Mouse (Mus musculus) kidney, embryonic 16.5 days (tissue): ENCODE results near the gene Cdyl2. TPM values are rescaled to one million over a fixed set of nuclear protein-coding genes. Genes with fewer than 3 reads are reported as not detected.

Experiments
- ATAC-seq: fragments of 200-750 bp; cut with Nextera tagmentation; 2 replicates; pipeline ENCODE4 v1.8.0; 2017; ENCODE audit warnings: moderate TSS enrichment; ENCODE audit not compliant: low FRiP score, low TSS enrichment
- H3K27ac ChIP-seq: fragments of 300-500 bp; sonication (generic); 2 replicates; pipeline ENCODE4 v1.5.1; 2014; ENCODE audit warnings: low read length
- H3K27me3 ChIP-seq: fragments of 300-500 bp; sonication (generic); 2 replicates; pipeline ENCODE4 v1.6.1; 2014; ENCODE audit warnings: low read length, control low read depth, mixed read lengths; ENCODE audit not compliant: insufficient read depth
- H3K36me3 ChIP-seq: fragments of 300-500 bp; sonication (generic); 2 replicates; pipeline ENCODE4 v1.6.1; 2014; ENCODE audit warnings: low read length, control low read depth, mixed read lengths; ENCODE audit not compliant: insufficient read depth
- H3K4me1 ChIP-seq: fragments of 300-500 bp; sonication (generic); 2 replicates; pipeline ENCODE4 v1.6.1; 2014; ENCODE audit warnings: low read length, control low read depth, mixed read lengths; ENCODE audit not compliant: insufficient read depth
- H3K4me2 ChIP-seq: fragments of 300-500 bp; sonication (generic); replicated peaks from 2 replicates; pipeline ENCODE4 v1.6.1; 2014; ENCODE audit warnings: low read depth, low read length
- H3K4me3 ChIP-seq: fragments of 300-500 bp; sonication (generic); 2 replicates; pipeline ENCODE4 v1.5.1; 2014; ENCODE audit warnings: mild to moderate bottlenecking, low read length
- H3K9ac ChIP-seq: fragments of 300-500 bp; sonication (generic); replicated peaks from 2 replicates; pipeline ENCODE4 v1.6.1; 2014; ENCODE audit warnings: low read length
- H3K9me3 ChIP-seq: fragments of 300-500 bp; sonication (generic); 2 replicates; pipeline ENCODE4 v1.6.1; 2016; ENCODE audit warnings: low read length, control low read depth
- WGBS: fragments of 180-500 bp; shearing (Covaris S2); extraction: QIAGEN DNeasy Blood & Tissue Kit; methylation state at CpG from one replicate; pipeline ENCODE4 v1.1.7; 2014; 5-methylcytosine and 5-hydroxymethylcytosine counted together
- polyA plus RNA-seq: library from polyadenylated mRNA; unstranded; fragments of >200 nt; fragmentation: Nextera tagmentation; extraction: Ambion mirVana; gene quantifications from 2 replicates; pipeline ENCODE4 v1.2.1, GENCODE M21; 2015

Gene Cdyl2
- polyA plus RNA-seq, 1 experiment from 2014 or later = 9.9 TPM

DNA sequence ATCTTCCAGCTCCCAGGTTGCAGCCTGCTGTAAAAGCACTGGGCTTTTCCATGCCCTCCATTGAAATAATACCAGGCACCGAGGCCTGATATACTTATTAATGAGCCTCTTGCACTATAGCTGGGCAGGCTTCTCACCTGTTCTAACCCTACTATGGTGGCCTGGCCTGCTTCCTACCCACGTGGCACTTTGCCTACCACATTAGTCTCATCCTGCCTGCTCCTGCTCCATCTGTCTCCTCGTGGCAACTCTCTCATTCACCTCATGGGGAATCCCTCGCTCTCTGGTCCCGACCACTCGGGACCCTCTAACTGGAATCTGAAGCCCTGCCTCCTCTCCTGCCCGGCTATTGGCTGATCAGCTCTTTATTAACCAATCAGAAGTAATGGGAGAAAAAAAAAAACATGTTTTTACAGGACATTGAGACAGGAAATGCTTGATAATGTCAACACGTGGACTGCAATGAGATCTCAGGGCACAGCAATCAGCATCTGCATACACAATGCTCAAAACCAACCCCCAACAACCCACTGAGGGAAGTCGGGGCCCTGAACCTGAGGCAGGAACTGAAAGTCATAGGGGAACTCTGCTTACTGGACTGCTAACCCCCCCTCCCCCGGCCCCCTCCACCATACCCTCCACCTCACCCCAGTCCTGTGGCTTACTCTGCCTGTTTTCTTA is 99.2 kb downstream of the Cdyl2 start:
- Histone ChIP-seq H3K9me3 (no peaks in the 10 kb centered on the region), H3K27ac (no peak overlapping the region), H3K27me3 (no peaks in the 10 kb centered on the region), H3K9ac (no peak overlapping the region), H3K4me1 (no peaks in the 10 kb centered on the region; the same call in 1 of the 2 replicates), H3K4me2 (no peak overlapping the region), H3K36me3 (no peaks in the 10 kb centered on the region), H3K4me3 (no peak overlapping the region)
- 68% methylated on average over 10 of the region's 10 CpGs for WGBS
- no peak for ATAC-seq

DNA sequence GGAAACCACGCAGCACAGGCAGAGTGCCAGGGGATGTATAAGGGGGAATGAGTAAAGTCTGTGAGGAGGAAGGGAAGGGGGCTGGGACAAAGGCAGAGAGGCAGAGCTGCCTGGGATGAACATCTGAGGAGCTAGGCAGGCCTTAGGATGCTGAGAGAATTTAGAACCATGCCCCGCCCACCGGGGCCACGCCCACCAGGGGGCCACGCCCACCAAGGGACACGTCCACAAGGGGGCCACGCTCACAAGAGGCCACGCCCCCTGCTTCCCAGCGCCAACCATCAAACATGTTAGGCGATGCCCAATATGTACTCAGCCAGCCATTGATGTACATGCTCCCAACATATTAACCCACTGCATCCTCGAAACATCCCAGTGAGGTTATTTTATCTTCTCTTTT is 102.7 kb downstream of the Cdyl2 start:
- H3K9me3 ChIP-seq = no peaks in the 10 kb centered on the region
- 35% methylated on average over 11 of the region's 11 CpGs for WGBS
- no peak for ATAC-seq

DNA sequence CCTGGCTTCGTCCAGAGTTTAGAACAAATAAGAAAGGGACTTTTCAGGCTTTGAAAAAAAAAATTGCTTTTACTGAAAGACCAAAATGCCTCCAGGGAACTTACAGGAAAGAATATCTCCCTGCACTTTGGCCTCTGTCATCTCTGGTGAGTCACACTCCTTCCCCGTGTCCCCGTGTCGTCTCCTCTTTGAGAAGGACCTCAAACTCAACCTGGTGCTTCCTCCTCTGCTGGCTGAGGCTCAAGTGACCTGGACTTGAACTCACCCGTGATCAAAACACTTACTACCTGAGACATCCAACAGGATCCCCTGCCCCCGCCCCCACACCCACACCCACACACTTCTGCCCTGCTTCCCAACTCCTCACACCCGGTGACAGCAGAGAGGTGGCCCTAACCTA is 103.8 kb downstream of the Cdyl2 start:
- Histone ChIP-seq H3K27me3 (no peaks in the 10 kb centered on the region), H3K27ac (no peak overlapping the region), H3K36me3 (0 out of 2 replicates have a peak, but pooled peaks cover 2% of the 10 kb centered on the region), H3K9me3 (no peaks in the 10 kb centered on the region), H3K9ac (no peak overlapping the region), H3K4me2 (no peak overlapping the region), H3K4me1 (no peaks in the 10 kb centered on the region; the same call in 1 of the 2 replicates), H3K4me3 (no peak overlapping the region)
- 52% methylated on average over 7 of the region's 7 CpGs for WGBS
- no peak for ATAC-seq

More for the DNA sequence above, 102.7 kb downstream of the Cdyl2 start:
- H3K27me3 ChIP-seq = no peaks in the 10 kb centered on the region
- no peak overlapping the region for H3K9ac ChIP-seq
- H3K27ac ChIP-seq = no peak overlapping the region
- no peak overlapping the region for H3K4me3 ChIP-seq
- no peaks in the 10 kb centered on the region for H3K36me3 ChIP-seq
- no peak overlapping the region for H3K4me2 ChIP-seq
- no peaks in the 10 kb centered on the region; the same call in 1 of the 2 replicates for H3K4me1 ChIP-seq

DNA sequence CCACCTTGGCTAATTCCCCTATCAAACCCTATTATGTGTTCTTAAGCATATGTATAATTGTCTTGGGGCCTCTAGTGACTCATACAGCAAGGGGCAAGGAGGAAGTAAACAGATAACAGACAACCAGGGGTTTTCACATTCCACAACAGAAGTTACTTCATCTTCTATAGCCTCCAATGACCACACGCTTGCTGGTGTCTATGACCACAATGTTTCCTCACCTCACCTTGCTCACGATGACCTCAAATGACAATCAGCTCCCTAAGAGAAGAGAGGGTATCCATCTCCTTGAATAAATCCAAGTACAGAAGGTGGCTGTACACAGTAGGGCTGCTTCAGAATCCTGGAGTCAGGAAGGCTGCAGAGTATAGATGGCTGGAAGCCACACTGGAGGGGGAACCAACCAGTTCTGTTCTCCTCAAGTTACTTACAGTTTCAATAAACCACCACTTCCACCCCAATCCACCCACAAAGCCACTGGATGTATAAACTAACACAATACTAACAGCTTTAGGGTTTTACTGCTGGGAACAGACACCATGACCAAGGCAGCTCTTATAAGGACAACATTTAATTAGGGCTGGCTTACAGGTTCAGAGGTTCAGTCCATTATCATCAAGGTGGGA is 104.8 kb downstream of the Cdyl2 start:
- WGBS = 94% methylated on average over 2 of the region's 2 CpGs
- Histone ChIP-seq H3K4me2 (no peak overlapping the region), H3K9me3 (no peaks in the 10 kb centered on the region), H3K4me3 (no peak overlapping the region), H3K36me3 (0 out of 2 replicates have a peak, but pooled peaks cover 7% of the 10 kb centered on the region), H3K27me3 (no peaks in the 10 kb centered on the region), H3K27ac (no peak overlapping the region), H3K9ac (no peak overlapping the region), H3K4me1 (no peaks in the 10 kb centered on the region; the same call in 1 of the 2 replicates)
- no peak for ATAC-seq

DNA sequence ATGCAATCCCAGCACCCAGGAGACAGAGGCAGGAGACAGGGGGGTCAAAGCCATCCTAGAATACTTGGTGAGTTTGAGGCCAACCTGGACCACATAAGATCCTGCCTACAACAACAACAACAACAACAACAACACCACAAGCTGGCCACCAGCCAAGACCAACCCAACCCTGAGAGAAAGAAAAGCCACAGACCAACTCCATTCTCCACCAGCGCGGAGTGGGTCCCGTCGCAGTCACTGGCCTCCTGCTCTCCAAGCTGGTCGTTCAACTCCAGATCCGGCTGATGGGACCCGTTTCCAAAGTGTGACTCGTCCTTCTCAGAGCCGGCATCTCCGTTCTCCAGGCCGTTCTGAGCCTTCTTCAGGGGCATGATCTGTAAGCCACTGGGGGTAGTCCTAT is 109.2 kb downstream of the Cdyl2 start:
- 96% methylated on average over 11 of the region's 11 CpGs for WGBS
- no peak for ATAC-seq
- no peaks in the 10 kb centered on the region for H3K9me3 ChIP-seq
- no peak overlapping the region for H3K4me2 ChIP-seq
- H3K9ac ChIP-seq = no peak overlapping the region
- 0 out of 2 replicates have a peak, but pooled peaks cover 7% of the 10 kb centered on the region for H3K36me3 ChIP-seq
- H3K4me3 ChIP-seq = no peak overlapping the region
- H3K4me1 ChIP-seq = 0 out of 2 replicates have a peak, but pooled peaks cover 2% of the 10 kb centered on the region
- H3K27ac ChIP-seq = no peak overlapping the region
- no peaks in the 10 kb centered on the region for H3K27me3 ChIP-seq

DNA sequence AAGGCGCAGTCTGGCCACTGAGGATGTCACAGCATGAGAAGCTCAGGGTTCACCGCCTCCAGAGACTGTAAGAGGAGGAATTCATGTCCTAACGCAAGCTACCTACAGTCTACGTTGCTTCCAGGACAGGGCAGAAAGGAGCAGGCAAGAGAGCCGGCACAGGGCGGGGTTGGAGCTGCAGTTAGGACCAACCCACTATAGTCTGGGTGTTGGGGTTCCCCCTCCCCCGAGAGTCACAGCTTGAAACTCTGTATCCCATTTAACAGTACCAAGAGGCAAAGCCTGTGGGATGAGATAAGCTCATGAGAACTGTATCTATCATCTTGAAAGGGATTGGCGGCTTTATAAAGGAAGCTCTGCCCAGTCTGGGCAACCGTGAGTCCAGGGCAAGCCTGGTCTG is 110.5 kb downstream of the Cdyl2 start:
- WGBS = 82% methylated on average over 9 of the region's 9 CpGs
- Histone ChIP-seq H3K4me2 (no peak overlapping the region), H3K4me1 (0 out of 2 replicates have a peak, but pooled peaks cover 2% of the 10 kb centered on the region), H3K27ac (no peak overlapping the region), H3K27me3 (no peaks in the 10 kb centered on the region), H3K9ac (no peak overlapping the region), H3K36me3 (0 out of 2 replicates have a peak, but pooled peaks cover 7% of the 10 kb centered on the region), H3K9me3 (no peaks in the 10 kb centered on the region), H3K4me3 (no peak overlapping the region)
- ATAC-seq = no peak

DNA sequence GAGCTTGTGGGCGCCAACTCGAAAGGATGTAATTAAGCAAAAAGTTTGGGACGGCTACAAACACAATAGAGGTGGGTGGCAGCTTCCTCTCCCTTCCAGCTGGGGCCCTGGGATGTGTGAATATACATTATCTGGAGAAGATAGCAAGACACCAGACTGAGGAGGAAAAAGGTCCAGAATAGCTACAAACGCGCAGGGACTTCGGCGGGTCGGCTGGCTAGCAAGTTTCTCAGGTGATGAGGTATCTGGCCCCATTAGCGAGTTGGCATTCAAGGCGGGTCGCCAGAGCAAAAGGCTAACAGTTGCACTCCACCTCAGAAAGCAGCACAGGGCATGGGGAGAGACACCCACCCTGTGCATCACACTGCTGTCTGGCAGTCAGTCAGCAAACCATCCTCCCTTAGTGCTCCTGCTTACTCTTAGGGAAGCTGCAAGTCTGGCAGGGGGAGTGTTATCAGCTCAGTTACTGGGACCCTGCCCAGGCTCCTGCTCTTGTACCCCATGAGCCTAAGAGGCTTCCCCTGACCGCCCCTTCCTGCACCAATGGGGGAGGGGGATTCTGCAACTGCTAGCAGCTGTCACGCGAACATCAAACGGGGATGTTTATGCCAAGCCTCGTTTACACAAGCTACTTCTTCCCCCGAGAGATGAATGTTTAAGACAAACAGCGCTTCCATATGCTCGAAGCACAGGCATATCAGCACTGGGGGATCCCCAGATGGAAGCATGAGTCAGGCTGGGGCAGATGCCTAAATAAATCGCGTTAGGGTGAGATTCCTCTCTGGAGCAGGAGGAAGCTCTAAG is 111.4 kb downstream of the Cdyl2 start:
- 66% methylated on average over 21 of the region's 21 CpGs for WGBS

DNA sequence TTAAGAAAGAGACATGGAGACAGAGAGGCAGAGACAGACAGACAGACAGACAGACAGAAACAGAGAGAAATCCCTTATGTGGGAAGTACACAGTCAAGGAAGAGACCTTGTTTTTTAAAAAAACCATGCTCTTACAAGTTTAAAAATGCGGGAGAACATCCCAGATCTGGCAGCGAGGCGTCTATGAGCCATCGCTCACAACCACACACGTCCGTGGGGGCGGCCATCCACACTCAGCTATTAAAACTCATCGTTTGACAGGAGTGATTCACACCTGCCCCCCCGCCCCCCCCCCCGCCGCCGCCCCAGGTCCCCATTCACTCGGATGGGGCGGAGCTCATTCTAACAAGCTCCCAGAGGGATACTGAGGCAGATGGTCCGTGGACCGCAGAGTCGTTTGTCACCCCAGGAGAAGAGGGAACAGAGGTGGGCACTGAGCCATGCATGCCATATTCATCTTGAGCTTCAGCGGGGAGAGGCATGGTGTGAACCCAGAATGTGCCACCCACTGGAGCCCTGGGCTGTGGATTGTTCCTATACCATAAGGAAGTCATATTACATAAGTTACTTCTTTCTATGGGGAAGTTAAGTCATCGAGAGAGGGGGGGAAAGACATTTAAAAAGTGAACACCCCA is 113.0 kb downstream of the Cdyl2 start:
- H3K4me1 ChIP-seq = 0 out of 2 replicates have a peak, but pooled peaks cover 2% of the 10 kb centered on the region
- H3K9me3 ChIP-seq = no peaks in the 10 kb centered on the region
- H3K36me3 ChIP-seq = 0 out of 2 replicates have a peak, but pooled peaks cover 7% of the 10 kb centered on the region
- H3K4me3 ChIP-seq = no peak overlapping the region
- no peak overlapping the region for H3K27ac ChIP-seq
- no peak overlapping the region for H3K4me2 ChIP-seq
- WGBS = 68% methylated on average over 19 of the region's 19 CpGs
- H3K9ac ChIP-seq = no peak overlapping the region
- no peak for ATAC-seq
- H3K27me3 ChIP-seq = no peaks in the 10 kb centered on the region

More for the DNA sequence above, 111.4 kb downstream of the Cdyl2 start:
- Histone ChIP-seq H3K4me3 (no peak overlapping the region), H3K36me3 (0 out of 2 replicates have a peak, but pooled peaks cover 7% of the 10 kb centered on the region), H3K27me3 (no peaks in the 10 kb centered on the region), H3K9ac (no peak overlapping the region), H3K4me2 (no peak overlapping the region), H3K4me1 (0 out of 2 replicates have a peak, but pooled peaks cover 2% of the 10 kb centered on the region), H3K27ac (no peak overlapping the region), H3K9me3 (no peaks in the 10 kb centered on the region)
- ATAC-seq = no peak

DNA sequence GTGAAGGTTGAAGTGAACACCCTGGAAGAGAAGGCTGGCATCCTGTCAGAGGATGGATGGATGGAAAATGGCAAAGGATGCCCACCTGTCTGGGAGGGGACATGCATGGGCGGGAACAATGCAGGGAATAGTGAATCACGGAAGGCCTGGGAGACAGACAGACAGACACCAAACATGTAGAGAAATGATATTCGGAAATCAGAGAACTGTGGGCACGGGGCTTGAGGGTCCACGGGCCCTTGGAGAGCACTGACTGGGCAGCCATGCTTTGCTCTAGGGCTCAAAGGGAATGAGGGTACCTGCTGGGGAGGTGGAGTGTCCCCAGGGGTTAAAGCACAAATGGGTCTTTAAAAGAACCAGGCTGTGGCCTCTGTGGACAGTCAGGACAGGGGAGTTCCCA is 113.6 kb downstream of the Cdyl2 start:
- Histone ChIP-seq H3K9ac (no peak overlapping the region), H3K4me2 (no peak overlapping the region), H3K4me3 (no peak overlapping the region), H3K27ac (no peak overlapping the region), H3K9me3 (no peaks in the 10 kb centered on the region), H3K4me1 (0 out of 2 replicates have a peak, but pooled peaks cover 2% of the 10 kb centered on the region), H3K27me3 (no peaks in the 10 kb centered on the region), H3K36me3 (0 out of 2 replicates have a peak, but pooled peaks cover 7% of the 10 kb centered on the region)
- ATAC-seq = no peak
- WGBS = 93% methylated on average over 5 of the region's 5 CpGs
